Mouse (Mus musculus): ENCODE measurements around the gene Trove2. TPM values are rescaled to one million over a fixed set of nuclear protein-coding genes. Genes with fewer than 3 reads are reported as not detected.

Gene Trove2
- polyA plus RNA-seq, 1 experiment: 18.8 TPM

GRCm38 (mm10) chr1:143788584-143789227, 11.8 kb upstream of the Trove2 start:
- peak in 1 of 2 experiments; percentile 14 for DNase-seq
- 91% methylated on average over 2 of the region's 2 CpGs for WGBS
- TF ChIP-seq POLR2A (IDR thresholded peaks at IDR 0.05; ENCODE audit: borderline replicate concordance, insufficient read depth, low read length): no peak
- peak; percentile 57; the same call in 1 of the 2 replicates for TF ChIP-seq CTCF (IDR thresholded peaks at IDR 0.05; ENCODE audit: borderline replicate concordance, insufficient read depth, low read depth, low read length)

GRCm38 (mm10) chr1:143777558-143778218, 820 bp upstream of the Trove2 start:
- Histone ChIP-seq H3K4me3 (replicated peaks; ENCODE audit: insufficient read depth, low read depth, low read length) (peak overlapping the region; percentile 85), H3K27ac (ENCODE audit: insufficient read depth, low read length) (peak overlapping the region; percentile 42; the same call in 1 of the 2 replicates), H3K4me1 (ENCODE audit: control insufficient read depth, insufficient read depth, low read length) (peaks cover 9% of the 10 kb centered on the region; the same call in 1 of the 2 replicates), H3K27me3 (ENCODE audit: control insufficient read depth, insufficient read depth, low read length) (no peaks in the 10 kb centered on the region)
- no peak for DNase-seq
- WGBS: under 1% methylated on average over 39 of the region's 39 CpGs
- TF ChIP-seq POLR2A (IDR thresholded peaks at IDR 0.05; ENCODE audit: borderline replicate concordance, insufficient read depth, low read length): no peak

More at GRCm38 (mm10) chr1:143788584-143789227, 11.8 kb upstream of the Trove2 start:
- no peak overlapping the region for H3K4me3 ChIP-seq (replicated peaks; ENCODE audit: insufficient read depth, low read depth, low read length)
- no peaks in the 10 kb centered on the region for H3K27me3 ChIP-seq (ENCODE audit: control insufficient read depth, insufficient read depth, low read length)
- no peak overlapping the region for H3K27ac ChIP-seq (ENCODE audit: insufficient read depth, low read length)
- no peaks in the 10 kb centered on the region for H3K4me1 ChIP-seq (ENCODE audit: control insufficient read depth, insufficient read depth, low read length)

- no peaks in the 10 kb centered on the region for H3K27me3 ChIP-seq (ENCODE audit: control insufficient read depth, insufficient read depth, low read length)
- H3K4me1 ChIP-seq (ENCODE audit: control insufficient read depth, insufficient read depth, low read length): peaks cover 11% of the 10 kb centered on the region; the same call in 1 of the 2 replicates
- TF ChIP-seq CTCF (IDR thresholded peaks at IDR 0.05; ENCODE audit: borderline replicate concordance, insufficient read depth, low read depth, low read length) (no peak), POLR2A (IDR thresholded peaks at IDR 0.05; ENCODE audit: borderline replicate concordance, insufficient read depth, low read length) (no peak)
- no peak overlapping the region for H3K4me3 ChIP-seq (replicated peaks; ENCODE audit: insufficient read depth, low read depth, low read length)
- no peak overlapping the region for H3K27ac ChIP-seq (ENCODE audit: insufficient read depth, low read length)
- WGBS: 59% methylated on average over 6 of the region's 6 CpGs
- no peak for DNase-seq
These were observed 3.0 kb downstream of the Trove2 start for GRCm38 (mm10) chr1:143773909-143774308.

- Histone ChIP-seq H3K27me3 (ENCODE audit: control insufficient read depth, insufficient read depth, low read length) (no peaks in the 10 kb centered on the region), H3K4me3 (replicated peaks; ENCODE audit: insufficient read depth, low read depth, low read length) (no peak overlapping the region), H3K4me1 (ENCODE audit: control insufficient read depth, insufficient read depth, low read length) (peaks cover 11% of the 10 kb centered on the region; the same call in 1 of the 2 replicates), H3K27ac (ENCODE audit: insufficient read depth, low read length) (no peak overlapping the region)
- TF ChIP-seq CTCF (IDR thresholded peaks at IDR 0.05; ENCODE audit: borderline replicate concordance, insufficient read depth, low read depth, low read length) (no peak), POLR2A (IDR thresholded peaks at IDR 0.05; ENCODE audit: borderline replicate concordance, insufficient read depth, low read length) (no peak)
- no peak for DNase-seq
- WGBS: 69% methylated on average over 7 of the region's 7 CpGs
These were observed 3.8 kb downstream of the Trove2 start for GRCm38 (mm10) chr1:143773082-143773481.

GRCm38 (mm10) chr1:143770444-143771109, 6.3 kb downstream of the Trove2 start:
- no peak overlapping the region for H3K27ac ChIP-seq (ENCODE audit: insufficient read depth, low read length)
- peaks cover 9% of the 10 kb centered on the region; the same call in 1 of the 2 replicates for H3K4me1 ChIP-seq (ENCODE audit: control insufficient read depth, insufficient read depth, low read length)
- 50% methylated on average over 20 of the region's 20 CpGs for WGBS
- no peak overlapping the region for H3K4me3 ChIP-seq (replicated peaks; ENCODE audit: insufficient read depth, low read depth, low read length)
- H3K27me3 ChIP-seq (ENCODE audit: control insufficient read depth, insufficient read depth, low read length): no peaks in the 10 kb centered on the region
- no peak for TF ChIP-seq POLR2A (IDR thresholded peaks at IDR 0.05; ENCODE audit: borderline replicate concordance, insufficient read depth, low read length)
- TF ChIP-seq CTCF (IDR thresholded peaks at IDR 0.05; ENCODE audit: borderline replicate concordance, insufficient read depth, low read depth, low read length): no peak
- peak in 1 of 2 experiments; percentile 12 for DNase-seq

DNA sequence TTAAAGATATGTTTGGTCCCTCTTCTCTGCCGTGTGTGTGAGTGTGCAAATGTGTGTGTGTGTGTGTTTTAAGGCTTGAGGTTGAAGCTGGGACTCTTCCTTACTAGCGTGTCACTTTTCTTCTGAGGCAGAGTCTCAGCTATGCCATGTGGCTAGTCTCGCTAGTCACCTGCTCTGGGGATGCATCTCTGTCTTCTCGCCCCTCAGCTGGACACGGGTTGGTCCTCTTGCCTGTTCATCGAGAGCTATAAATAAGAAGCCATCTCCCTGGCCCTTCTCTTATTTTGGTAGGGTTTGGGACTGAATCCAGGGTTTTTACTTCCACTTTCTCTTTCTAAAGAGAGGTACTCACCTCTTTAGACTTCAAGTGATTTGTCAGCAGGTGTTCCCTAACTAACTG, 10.6 kb downstream of the Trove2 start:
- WGBS: 92% methylated on average over 6 of the region's 6 CpGs
- TF ChIP-seq POLR2A (IDR thresholded peaks at IDR 0.05; ENCODE audit: borderline replicate concordance, insufficient read depth, low read length) (no peak), CTCF (IDR thresholded peaks at IDR 0.05; ENCODE audit: borderline replicate concordance, insufficient read depth, low read depth, low read length) (no peak)
- H3K4me1 ChIP-seq (ENCODE audit: control insufficient read depth, insufficient read depth, low read length): 0 out of 2 replicates have a peak, but pooled peaks cover 2% of the 10 kb centered on the region

DNA sequence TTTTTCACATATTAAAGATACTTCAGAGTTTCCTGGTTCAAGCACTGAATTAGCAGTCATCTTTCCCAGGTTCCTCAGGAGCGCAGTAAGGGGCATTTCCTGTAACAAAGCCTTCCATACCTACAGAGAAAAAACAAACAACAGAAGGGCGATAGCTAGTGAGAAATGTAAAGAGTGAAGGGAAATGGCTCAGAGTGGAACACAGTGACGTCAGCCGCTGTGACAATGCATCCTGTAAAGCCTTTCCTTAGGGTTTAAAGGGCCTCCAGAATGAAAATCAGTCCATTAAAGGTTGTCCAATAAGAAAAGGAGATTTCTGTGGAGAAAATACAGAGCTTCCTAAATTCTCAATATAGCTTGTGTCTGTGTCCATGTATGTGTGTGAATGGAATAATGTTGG, 11.1 kb downstream of the Trove2 start:
- Histone ChIP-seq H3K27ac (ENCODE audit: insufficient read depth, low read length) (no peak overlapping the region), H3K4me3 (replicated peaks; ENCODE audit: insufficient read depth, low read depth, low read length) (no peak overlapping the region), H3K4me1 (ENCODE audit: control insufficient read depth, insufficient read depth, low read length) (0 out of 2 replicates have a peak, but pooled peaks cover 2% of the 10 kb centered on the region), H3K27me3 (ENCODE audit: control insufficient read depth, insufficient read depth, low read length) (no peaks in the 10 kb centered on the region)
- TF ChIP-seq POLR2A (IDR thresholded peaks at IDR 0.05; ENCODE audit: borderline replicate concordance, insufficient read depth, low read length) (no peak), CTCF (IDR thresholded peaks at IDR 0.05; ENCODE audit: borderline replicate concordance, insufficient read depth, low read depth, low read length) (no peak)
- WGBS: 93% methylated on average over 4 of the region's 4 CpGs
- DNase-seq: no peak

More for the DNA sequence above, 10.6 kb downstream of the Trove2 start:
- Histone ChIP-seq H3K4me3 (replicated peaks; ENCODE audit: insufficient read depth, low read depth, low read length) (no peak overlapping the region), H3K27me3 (ENCODE audit: control insufficient read depth, insufficient read depth, low read length) (no peaks in the 10 kb centered on the region), H3K27ac (ENCODE audit: insufficient read depth, low read length) (no peak overlapping the region)
- DNase-seq: no peak
